Mouse (Mus musculus) left cerebral cortex, adult 8-10 months (tissue): ENCODE measurements around the gene Mrpl48. TPM values are rescaled to one million over a fixed set of nuclear protein-coding genes. Genes with fewer than 3 reads are reported as not detected.

ENCODE experiments used
- DNase-seq, 2 experiments: peaks; one replicate each; pipeline ENCODE4 v3.0.0; 2022; ENCODE audit warnings: low spot score in 2 of 2
- total RNA-seq, 4 experiments: library from RNA; stranded (reverse); gene quantifications; 2 replicates each; pipeline ENCODE4 v1.2.4; 2022

Gene Mrpl48
- total RNA-seq, 4 experiments from 2014 or later: 70.6 to 83.2 (median 77.7) TPM

- DNase-seq: no peak
Observed at GRCm38 (mm10) chr7:100497982-100498381, 110.1 kb downstream of the Mrpl48 start.

DNA sequence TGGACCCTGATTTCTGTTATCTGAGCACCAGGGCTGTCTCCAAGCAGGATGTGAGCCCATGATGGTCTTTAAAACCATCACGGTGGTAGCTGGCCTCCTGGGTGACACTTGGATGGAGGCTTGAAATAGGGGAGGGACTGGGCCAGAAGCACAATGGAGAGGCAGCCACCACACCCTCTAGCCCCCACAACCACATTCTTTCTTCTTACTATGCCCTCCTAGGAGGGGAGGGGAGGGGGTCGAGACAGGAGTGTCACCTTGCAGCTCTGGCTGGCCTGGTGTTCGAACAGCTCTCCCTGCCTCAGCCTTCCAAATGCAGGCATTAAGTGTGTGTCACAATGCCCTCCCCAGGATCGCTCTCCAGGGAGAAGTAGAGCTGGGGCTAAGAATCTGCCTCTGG lies 110.7 kb downstream of the Mrpl48 start:
- DNase-seq: no peak

GRCm38 (mm10) chr7:100496791-100497190 lies 111.3 kb downstream of the Mrpl48 start:
- DNase-seq: no peak

DNA sequence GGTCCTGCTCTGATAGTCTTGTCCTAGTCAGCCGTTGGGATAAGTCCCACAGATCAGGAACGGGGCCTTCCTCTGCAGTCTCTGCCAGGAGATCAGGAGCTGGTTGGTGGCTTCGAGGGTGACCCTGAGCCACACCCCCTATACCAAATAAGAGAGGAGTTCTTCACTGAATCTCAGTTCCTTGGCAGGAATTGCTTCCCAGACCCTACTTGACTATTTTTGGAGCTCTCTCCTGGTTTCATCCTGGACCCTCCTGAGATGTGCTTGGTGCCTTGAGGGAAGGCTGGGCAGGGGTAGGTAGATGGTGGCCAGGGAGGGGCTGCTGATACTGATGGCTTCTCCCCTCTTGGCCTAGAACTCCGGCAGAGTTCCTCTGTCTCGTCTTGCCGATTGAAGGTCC lies 111.7 kb downstream of the Mrpl48 start:
- no peak for DNase-seq

Other genes starting within 250 kb of the Mrpl48 start
- 10 to 100 TPM; 19.9 to 27.9 (median 25.3) TPM for gene C2cd3, start 236.1 kb downstream of the Mrpl48 start, total RNA-seq
- 100 to 1,000 TPM; 187 to 234 (median 214) TPM for gene Ppme1, start 236.0 kb downstream of the Mrpl48 start, total RNA-seq
- gene Ucp3, start 135.3 kb downstream of the Mrpl48 start, total RNA-seq: 1 to 10 TPM; 2.8 to 5.7 (median 3.3) TPM
- gene Ucp2, start 115.0 kb downstream of the Mrpl48 start, total RNA-seq: 100 to 1,000 TPM in 1 of 4 experiments, 10 to 100 TPM in 3; 63.3 to 124 (median 79.8) TPM
- gene Dnajb13, start 93.3 kb downstream of the Mrpl48 start, total RNA-seq: 1 to 10 TPM in 1 of 4 experiments, under 1 TPM in 3; 0.48 to 1.1 (median 0.79) TPM
- 10 to 100 TPM in 1 of 4 experiments, 1 to 10 TPM in 3; 8.2 to 10.3 (median 9.5) TPM for gene Coa4, start 71.2 kb downstream of the Mrpl48 start, total RNA-seq
- 100 to 1,000 TPM; 362 to 393 (median 380) TPM for gene Rab6a, start 891 bp downstream of the Mrpl48 start, total RNA-seq
- 100 to 1,000 TPM; 265 to 312 (median 276) TPM for gene Plekhb1, start 54.1 kb upstream of the Mrpl48 start, total RNA-seq
- 100 to 1,000 TPM; 212 to 237 (median 224) TPM for gene Fam168a, start 98.3 kb upstream of the Mrpl48 start, total RNA-seq